Mouse (Mus musculus) stomach, embryonic 14.5 days (tissue): ENCODE data around the gene Grm4. TPM values are rescaled to one million over a fixed set of nuclear protein-coding genes. Genes with fewer than 3 reads are reported as not detected.

Experiments used
- ATAC-seq: fragments of 200-750 bp; cut with Nextera tagmentation; 2 replicates; pipeline ENCODE4 v1.8.0; 2017; ENCODE audit warnings: low read depth, moderate TSS enrichment; ENCODE audit not compliant: insufficient number of reproducible peaks, insufficient read depth, low FRiP score
- H3K27ac ChIP-seq: fragments of 300-500 bp; sonication (generic); 2 replicates; pipeline ENCODE4 v1.5.1; 2014; ENCODE audit warnings: mild to moderate bottlenecking, low read length, moderate library complexity, mixed read lengths
- H3K27me3 ChIP-seq: fragments of 300-500 bp; sonication (generic); 2 replicates; pipeline ENCODE4 v1.6.1; 2014; ENCODE audit warnings: low read length, control low read depth, mixed read lengths; ENCODE audit not compliant: control insufficient read depth, insufficient read depth
- H3K36me3 ChIP-seq: fragments of 300-500 bp; sonication (generic); 2 replicates; pipeline ENCODE4 v1.6.1; 2014; ENCODE audit warnings: mild to moderate bottlenecking, control low read depth, low read length, moderate library complexity, mixed read lengths; ENCODE audit not compliant: control insufficient read depth, insufficient read depth
- H3K4me1 ChIP-seq: fragments of 300-500 bp; sonication (generic); 2 replicates; pipeline ENCODE4 v1.6.1; 2014; ENCODE audit warnings: low read length, control low read depth, mixed read lengths; ENCODE audit not compliant: control insufficient read depth, insufficient read depth
- H3K4me2 ChIP-seq: fragments of 300-500 bp; sonication (generic); replicated peaks from 2 replicates; pipeline ENCODE4 v1.6.1; 2014; ENCODE audit warnings: low read depth, low read length, control low read depth
- H3K4me3 ChIP-seq: fragments of 300-500 bp; sonication (generic); 2 replicates; pipeline ENCODE4 v1.5.1; 2014; ENCODE audit warnings: low read depth, low read length, control low read depth
- H3K9ac ChIP-seq: fragments of 300-500 bp; sonication (generic); replicated peaks from 2 replicates; pipeline ENCODE4 v1.6.1; 2014; ENCODE audit warnings: low read depth, mild to moderate bottlenecking, control low read depth, low read length, moderate library complexity, mixed read lengths
- H3K9me3 ChIP-seq: fragments of 300-500 bp; sonication (generic); 2 replicates; pipeline ENCODE4 v1.6.1; 2016; ENCODE audit warnings: low read depth, low read length, control low read depth; ENCODE audit not compliant: control insufficient read depth
- WGBS: fragments of 180-500 bp; shearing (Covaris S2); extraction: QIAGEN DNeasy Blood & Tissue Kit; methylation state at CpG from one replicate; pipeline ENCODE4 v1.1.7; 2014; 5-methylcytosine and 5-hydroxymethylcytosine counted together
- polyA plus RNA-seq: library from polyadenylated mRNA; unstranded; fragments of >200 nt; fragmentation: Nextera tagmentation; extraction: Ambion mirVana; gene quantifications from 2 replicates; pipeline ENCODE4 v1.2.1, GENCODE M21; 2014

The Grm4 gene
- polyA plus RNA-seq, 1 experiment from 2014 or later = 0.17 TPM

- H3K9me3 ChIP-seq = no peaks in the 10 kb centered on the region
- H3K4me2 ChIP-seq = no peak overlapping the region
- H3K4me3 ChIP-seq = no peak overlapping the region
- no peaks in the 10 kb centered on the region for H3K36me3 ChIP-seq
- ATAC-seq = no peak
- WGBS = 82% methylated on average over 5 of the region's 5 CpGs
- H3K9ac ChIP-seq = no peak overlapping the region
- no peaks in the 10 kb centered on the region for H3K4me1 ChIP-seq
- H3K27me3 ChIP-seq = no peaks in the 10 kb centered on the region
- H3K27ac ChIP-seq = no peak overlapping the region
Observed at GRCm38 (mm10) chr17:27409006-27409405, 112.2 kb downstream of the Grm4 start.

- Histone ChIP-seq H3K9ac (no peak overlapping the region), H3K9me3 (no peaks in the 10 kb centered on the region), H3K4me2 (no peak overlapping the region), H3K4me1 (no peaks in the 10 kb centered on the region), H3K27ac (no peak overlapping the region), H3K27me3 (no peaks in the 10 kb centered on the region), H3K4me3 (no peak overlapping the region), H3K36me3 (no peaks in the 10 kb centered on the region)
- no peak for ATAC-seq
- WGBS = 69% methylated on average over 5 of the region's 5 CpGs
Observed at GRCm38 (mm10) chr17:27408531-27408930, 112.7 kb downstream of the Grm4 start.

GRCm38 (mm10) chr17:27406956-27407355 is 114.2 kb downstream of the Grm4 start:
- H3K36me3 ChIP-seq = no peaks in the 10 kb centered on the region
- H3K27me3 ChIP-seq = no peaks in the 10 kb centered on the region
- no peaks in the 10 kb centered on the region for H3K4me1 ChIP-seq
- no peak overlapping the region for H3K9ac ChIP-seq
- H3K4me3 ChIP-seq = no peak overlapping the region
- no peak overlapping the region for H3K4me2 ChIP-seq
- ATAC-seq = no peak
- WGBS = 83% methylated on average over 4 of the region's 4 CpGs
- no peak overlapping the region for H3K27ac ChIP-seq
- H3K9me3 ChIP-seq = no peaks in the 10 kb centered on the region

GRCm38 (mm10) chr17:27405376-27406024 is 115.7 kb downstream of the Grm4 start:
- Histone ChIP-seq H3K36me3 (no peaks in the 10 kb centered on the region), H3K4me1 (no peaks in the 10 kb centered on the region), H3K4me2 (no peak overlapping the region), H3K4me3 (no peak overlapping the region), H3K27me3 (no peaks in the 10 kb centered on the region), H3K9ac (no peak overlapping the region), H3K9me3 (no peaks in the 10 kb centered on the region), H3K27ac (no peak overlapping the region)
- no peak for ATAC-seq
- 88% methylated on average over 19 of the region's 19 CpGs for WGBS

GRCm38 (mm10) chr17:27401200-27401599 is 120.0 kb downstream of the Grm4 start:
- no peak overlapping the region for H3K27ac ChIP-seq
- no peak overlapping the region for H3K4me2 ChIP-seq
- H3K36me3 ChIP-seq = no peaks in the 10 kb centered on the region
- H3K27me3 ChIP-seq = no peaks in the 10 kb centered on the region
- ATAC-seq = no peak
- no peak overlapping the region for H3K4me3 ChIP-seq
- H3K9me3 ChIP-seq = no peaks in the 10 kb centered on the region
- no peaks in the 10 kb centered on the region for H3K4me1 ChIP-seq
- 16% methylated on average over 13 of the region's 13 CpGs for WGBS
- no peak overlapping the region for H3K9ac ChIP-seq

GRCm38 (mm10) chr17:27393931-27394330 is 127.3 kb downstream of the Grm4 start:
- no peak overlapping the region for H3K4me3 ChIP-seq
- ATAC-seq = no peak
- no peak overlapping the region for H3K4me2 ChIP-seq
- no peak overlapping the region for H3K27ac ChIP-seq
- WGBS = 83% methylated on average over 5 of the region's 5 CpGs
- no peaks in the 10 kb centered on the region for H3K36me3 ChIP-seq
- H3K27me3 ChIP-seq = no peaks in the 10 kb centered on the region
- H3K4me1 ChIP-seq = no peaks in the 10 kb centered on the region
- H3K9ac ChIP-seq = no peak overlapping the region
- no peaks in the 10 kb centered on the region for H3K9me3 ChIP-seq

- H3K27ac ChIP-seq = no peak overlapping the region
- H3K4me2 ChIP-seq = no peak overlapping the region
- H3K36me3 ChIP-seq = no peaks in the 10 kb centered on the region
- no peaks in the 10 kb centered on the region for H3K27me3 ChIP-seq
- WGBS = 89% methylated on average over 4 of the region's 4 CpGs
- H3K4me3 ChIP-seq = no peak overlapping the region
- H3K9me3 ChIP-seq = no peaks in the 10 kb centered on the region
- no peaks in the 10 kb centered on the region for H3K4me1 ChIP-seq
- no peak for ATAC-seq
- H3K9ac ChIP-seq = no peak overlapping the region
Observed at GRCm38 (mm10) chr17:27393432-27393831, 127.8 kb downstream of the Grm4 start.

- Histone ChIP-seq H3K27ac (no peak overlapping the region), H3K4me3 (no peak overlapping the region)
- WGBS = 48% methylated on average over 8 of the region's 8 CpGs
Observed at GRCm38 (mm10) chr17:27392918-27393317, 128.3 kb downstream of the Grm4 start.

GRCm38 (mm10) chr17:27390019-27390418 is 131.2 kb downstream of the Grm4 start:
- Histone ChIP-seq H3K9ac (no peak overlapping the region), H3K27me3 (no peaks in the 10 kb centered on the region), H3K4me2 (no peak overlapping the region), H3K4me3 (no peak overlapping the region), H3K36me3 (no peaks in the 10 kb centered on the region), H3K9me3 (no peaks in the 10 kb centered on the region), H3K27ac (no peak overlapping the region), H3K4me1 (peaks cover 6% of the 10 kb centered on the region; the same call in 1 of the 2 replicates)
- WGBS = 89% methylated on average over 8 of the region's 8 CpGs
- no peak for ATAC-seq

More at GRCm38 (mm10) chr17:27392918-27393317, 128.3 kb downstream of the Grm4 start:
- no peaks in the 10 kb centered on the region for H3K4me1 ChIP-seq
- H3K9me3 ChIP-seq = no peaks in the 10 kb centered on the region
- H3K36me3 ChIP-seq = no peaks in the 10 kb centered on the region
- no peaks in the 10 kb centered on the region for H3K27me3 ChIP-seq
- H3K4me2 ChIP-seq = no peak overlapping the region
- ATAC-seq = no peak
- H3K9ac ChIP-seq = no peak overlapping the region
